Mouse (Mus musculus): ENCODE results near the gene Pink1. TPM values are rescaled to one million over a fixed set of nuclear protein-coding genes. Genes with fewer than 3 reads are reported as not detected.

Pink1 gene
- polyA plus RNA-seq, 1 experiment from 2014 or later: 82.7 TPM

- H3K9ac ChIP-seq: no peak overlapping the region
- WGBS: 91% methylated on average over 12 of the region's 12 CpGs
- H3K27ac ChIP-seq: no peak overlapping the region
- H3K36me3 ChIP-seq: no peaks in the 10 kb centered on the region
- H3K27me3 ChIP-seq (replicated peaks): peaks cover 3% of the 10 kb centered on the region; the same call in 1 of the 2 replicates
- H3K4me1 ChIP-seq: no peaks in the 10 kb centered on the region
- no peak for ATAC-seq (ENCODE audit: low FRiP score, low read depth)
- H3K4me3 ChIP-seq: no peak overlapping the region
- no peaks in the 10 kb centered on the region for H3K9me3 ChIP-seq
- H3K4me2 ChIP-seq (replicated peaks): no peak overlapping the region
These were observed 39.7 kb downstream of the Pink1 start for GRCm38 (mm10) chr4:138286411-138286810.

DNA sequence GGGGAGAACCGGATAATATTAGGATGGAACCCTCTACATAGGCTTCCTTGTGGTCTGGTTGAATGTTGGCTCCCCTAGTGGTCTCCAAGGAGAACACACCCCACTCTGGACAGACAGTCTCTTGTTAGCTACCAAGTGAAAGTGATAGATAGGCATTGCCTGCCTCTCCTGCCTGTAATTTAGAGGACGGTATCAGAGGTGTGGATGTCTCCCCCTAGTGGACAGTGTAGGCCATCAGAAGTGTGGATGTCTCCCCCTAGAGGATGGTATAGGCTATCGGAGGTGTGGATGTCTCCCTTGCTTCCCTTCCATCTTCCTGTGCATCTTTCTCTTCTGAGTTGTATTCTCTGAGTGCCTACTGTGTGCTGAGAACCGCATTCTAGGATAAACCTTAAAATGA is 43.3 kb downstream of the Pink1 start:
- ATAC-seq (ENCODE audit: low FRiP score, low read depth): no peak
- no peak overlapping the region for H3K4me3 ChIP-seq
- H3K9me3 ChIP-seq: no peaks in the 10 kb centered on the region
- H3K27ac ChIP-seq: no peak overlapping the region
- H3K36me3 ChIP-seq: no peaks in the 10 kb centered on the region
- H3K4me2 ChIP-seq (replicated peaks): no peak overlapping the region
- no peaks in the 10 kb centered on the region for H3K4me1 ChIP-seq
- H3K9ac ChIP-seq: no peak overlapping the region
- no peaks in the 10 kb centered on the region for H3K27me3 ChIP-seq (replicated peaks)
- WGBS: 29% methylated on average over 4 of the region's 4 CpGs

- H3K36me3 ChIP-seq: no peaks in the 10 kb centered on the region
- WGBS: 79% methylated on average over 7 of the region's 7 CpGs
- ATAC-seq (ENCODE audit: low FRiP score, low read depth): no peak
- no peak overlapping the region for H3K4me2 ChIP-seq (replicated peaks)
- no peaks in the 10 kb centered on the region for H3K9me3 ChIP-seq
- H3K9ac ChIP-seq: no peak overlapping the region
- no peaks in the 10 kb centered on the region for H3K4me1 ChIP-seq
- H3K4me3 ChIP-seq: no peak overlapping the region
- no peaks in the 10 kb centered on the region for H3K27me3 ChIP-seq (replicated peaks)
- no peak overlapping the region for H3K27ac ChIP-seq
These were observed 47.8 kb downstream of the Pink1 start for GRCm38 (mm10) chr4:138278346-138278745.

- ATAC-seq (ENCODE audit: low FRiP score, low read depth): no peak
- Histone ChIP-seq H3K9me3 (no peaks in the 10 kb centered on the region), H3K36me3 (no peaks in the 10 kb centered on the region), H3K9ac (no peak overlapping the region), H3K27ac (no peak overlapping the region), H3K27me3 (replicated peaks) (no peaks in the 10 kb centered on the region), H3K4me1 (no peaks in the 10 kb centered on the region), H3K4me2 (replicated peaks) (no peak overlapping the region), H3K4me3 (no peak overlapping the region)
- 72% methylated on average over 14 of the region's 14 CpGs for WGBS
These were observed 53.8 kb downstream of the Pink1 start for GRCm38 (mm10) chr4:138272011-138272997.

DNA sequence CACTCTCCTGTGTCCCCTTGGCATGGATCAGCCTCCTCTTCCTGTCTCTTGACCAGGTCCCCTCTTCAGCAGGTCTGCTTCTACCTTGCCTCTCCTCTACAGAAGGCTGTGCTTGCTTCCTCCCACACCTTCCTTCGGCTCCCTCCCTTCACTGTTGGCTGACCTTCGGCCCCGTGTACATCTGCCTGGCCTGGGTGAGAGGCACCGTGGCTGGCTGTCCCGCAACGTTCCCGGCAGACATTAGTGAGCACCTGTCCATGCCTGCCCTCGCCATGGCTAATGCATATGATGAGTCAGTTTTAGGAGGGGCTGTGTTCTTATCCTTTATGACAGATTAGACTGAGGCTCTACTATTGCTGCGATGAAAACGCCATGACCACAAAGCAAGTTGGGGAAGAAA is 58.2 kb downstream of the Pink1 start:
- no peaks in the 10 kb centered on the region for H3K36me3 ChIP-seq

More for the DNA sequence above, 58.2 kb downstream of the Pink1 start:
- peaks cover 1% of the 10 kb centered on the region; the same call in 1 of the 2 replicates for H3K4me1 ChIP-seq
- no peaks in the 10 kb centered on the region for H3K9me3 ChIP-seq
- H3K4me2 ChIP-seq (replicated peaks): no peak overlapping the region
- peaks cover 13% of the 10 kb centered on the region for H3K27me3 ChIP-seq (replicated peaks)
- no peak overlapping the region for H3K4me3 ChIP-seq
- no peak overlapping the region for H3K27ac ChIP-seq
- WGBS: 91% methylated on average over 10 of the region's 10 CpGs
- no peak overlapping the region for H3K9ac ChIP-seq
- no peak for ATAC-seq (ENCODE audit: low FRiP score, low read depth)

Small RNA genes lying within 50 kb of the gene (microRNA-seq; reads per million reads assigned to microRNA genes)
- gene Gm27646 (not detected), gene Mir7019 (1.5 reads per million)

Other genes starting within 250 kb of the Pink1 start
- 184 and 193 TPM in 2 replicates for gene Hp1bp3, start 110.0 kb downstream of the Pink1 start, polyA plus RNA-seq (2016; fragmentation: Nextera tagmentation; extraction: Ambion mirVana)
- 4.1 and 4.6 TPM in 2 replicates for gene Sh2d5, start 75.9 kb downstream of the Pink1 start, polyA plus RNA-seq (2016; fragmentation: Nextera tagmentation; extraction: Ambion mirVana)
- gene Kif17, start 75.9 kb downstream of the Pink1 start, polyA plus RNA-seq (2016; fragmentation: Nextera tagmentation; extraction: Ambion mirVana): 1.1 and 1.7 TPM in 2 replicates
- gene Ddost, start 21.6 kb downstream of the Pink1 start, polyA plus RNA-seq (2016; fragmentation: Nextera tagmentation; extraction: Ambion mirVana): 226 and 241 TPM in 2 replicates
- gene Cda, start 41.7 kb upstream of the Pink1 start, polyA plus RNA-seq (2016; fragmentation: Nextera tagmentation; extraction: Ambion mirVana): 4.3 and 4.9 TPM in 2 replicates
- gene Fam43b, start 70.2 kb upstream of the Pink1 start, polyA plus RNA-seq (2016; fragmentation: Nextera tagmentation; extraction: Ambion mirVana): 0.91 and 1.3 TPM in 2 replicates
- gene Mul1, start 108.4 kb upstream of the Pink1 start, polyA plus RNA-seq (2016; fragmentation: Nextera tagmentation; extraction: Ambion mirVana): 15.6 and 15.8 TPM in 2 replicates
- gene Camk2n1, start 128.0 kb upstream of the Pink1 start, polyA plus RNA-seq (2016; fragmentation: Nextera tagmentation; extraction: Ambion mirVana): 9.2 and 11.7 TPM in 2 replicates

Data from neural tube, embryonic 12.5 days (tissue).